In the genomic region with DNA sequence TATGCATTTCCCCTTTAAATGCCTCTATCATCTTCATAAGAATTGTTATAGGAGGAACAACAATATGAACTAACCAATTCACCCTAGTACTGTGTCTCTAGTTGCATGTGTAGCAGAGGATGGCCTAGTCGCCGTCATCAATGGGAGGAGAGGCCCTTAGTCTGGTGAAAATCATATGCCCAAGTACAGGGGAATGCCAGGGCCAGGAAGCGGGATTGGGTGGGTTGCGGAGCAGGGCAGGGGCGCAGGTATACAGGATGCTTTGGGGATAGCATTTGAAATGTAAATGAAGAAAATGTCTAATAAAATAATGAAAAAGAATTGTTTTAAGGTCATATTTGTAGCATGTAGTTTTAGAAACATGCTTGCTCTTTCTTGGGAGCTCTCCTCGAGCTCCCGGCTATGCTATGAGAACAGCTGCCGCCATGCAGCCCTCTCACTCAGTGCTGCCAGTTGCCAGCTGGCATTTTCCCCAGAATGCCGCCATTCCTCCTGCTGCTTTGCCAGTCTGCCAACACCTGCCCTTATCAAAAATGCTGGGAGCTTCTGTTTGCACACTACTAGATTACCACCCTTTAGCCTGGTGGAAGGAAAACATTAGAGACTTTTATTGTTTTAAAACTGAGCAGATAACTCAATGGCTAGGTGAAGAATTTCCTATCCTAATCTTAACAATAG, we compare ENCODE assay signal across 9 mouse cellular contexts.
DNase-seq lines count a peak whose midpoint lies in the region; ATAC-seq and TF ChIP-seq lines count a peak whose summit lies in the region.
"Had no signal": no experiment of that assay in that cellular context is flagged by ENCODE, and none has a peak within 500 bp of the region (broad histone marks: within the 10 kb centered on the region; RNA-seq: fewer than 3 reads in every experiment).

No protein-coding gene starts in this region.

- H3K4me2 ChIP-seq in midbrain, postnatal 0 days (ENCODE audit: low read depth, low read length, poor library complexity, severe bottlenecking) = no peak overlapping the region
- no peak overlapping the region for H3K4me2 ChIP-seq in forebrain, embryonic 16.5 days (ENCODE audit: low read length)

- H3K9me3 ChIP-seq in midbrain, postnatal 0 days (ENCODE audit: low read length) = no peaks in the 10 kb centered on the region
- no peaks in the 10 kb centered on the region for H3K9me3 ChIP-seq in midbrain, embryonic 10.5 days (replicated peaks)
- no peaks in the 10 kb centered on the region for H3K9me3 ChIP-seq in forebrain, embryonic 16.5 days (ENCODE audit: control insufficient read depth, low read length)

- H3K27ac ChIP-seq in midbrain, postnatal 0 days (ENCODE audit: low read depth, low read length) = no peak overlapping the region
- H3K27ac ChIP-seq in midbrain, embryonic 10.5 days (replicated peaks) = no peak overlapping the region
- peak overlapping the region; percentile 53 for H3K27ac ChIP-seq in forebrain, embryonic 16.5 days (ENCODE audit: low read length)

- no peak overlapping the region for H3K9ac ChIP-seq in midbrain, postnatal 0 days (replicated peaks; ENCODE audit: low read length, poor library complexity, severe bottlenecking)
- no peak overlapping the region for H3K9ac ChIP-seq in forebrain, embryonic 16.5 days (replicated peaks; ENCODE audit: low read depth, low read length)

- no peak for TF ChIP-seq CTCF in midbrain, postnatal 0 days (IDR thresholded peaks at IDR 0.05)

- H3K4me1 ChIP-seq in midbrain, postnatal 0 days (ENCODE audit: insufficient read depth, low read length) = no peaks in the 10 kb centered on the region
- H3K4me1 ChIP-seq in midbrain, embryonic 10.5 days = no peaks in the 10 kb centered on the region
- H3K4me1 ChIP-seq in forebrain, embryonic 16.5 days (replicated peaks; ENCODE audit: control insufficient read depth, insufficient read depth, low read length) = 0 out of 2 replicates have a peak, but pooled peaks cover 3% of the 10 kb centered on the region

- H3K4me3 ChIP-seq in midbrain, postnatal 0 days (ENCODE audit: low read depth, low read length) = no peak overlapping the region
- no peak overlapping the region for H3K4me3 ChIP-seq in midbrain, embryonic 10.5 days
- no peak overlapping the region for H3K4me3 ChIP-seq in forebrain, embryonic 16.5 days (replicated peaks; ENCODE audit: low read length)

- no peaks in the 10 kb centered on the region for H3K27me3 ChIP-seq in midbrain, postnatal 0 days (ENCODE audit: insufficient read depth, low read length)
- no peaks in the 10 kb centered on the region for H3K27me3 ChIP-seq in midbrain, embryonic 10.5 days (ENCODE audit: low read depth, poor library complexity, severe bottlenecking)
- no peaks in the 10 kb centered on the region for H3K27me3 ChIP-seq in forebrain, embryonic 16.5 days (replicated peaks; ENCODE audit: control insufficient read depth, insufficient read depth, low read length)

- peak; percentile 79 for DNase-seq in midbrain, postnatal 0 days (ENCODE audit: low spot score)
- no peak for DNase-seq in midbrain, embryonic 10.5 days (ENCODE audit: low spot score)
- peak; percentile 50 for DNase-seq in layer of hippocampus, adult 9-10 months (ENCODE audit: low spot score)
- DNase-seq in right cerebral cortex, postnatal 25 days = peak; percentile 77
- no peak for DNase-seq in gastrocnemius, postnatal 25 days
- no peak for DNase-seq in kidney, postnatal 25 days
- DNase-seq in gastrocnemius, adult 8-10 months (ENCODE audit: low spot score in 2 of 2) = no peak
- DNase-seq: thymus, adult 2 months had no signal

- no peak; the same call in 1 of the 2 replicates for ATAC-seq in midbrain, postnatal 0 days (ENCODE audit: low FRiP score)
- peak; percentile 98 for ATAC-seq in forebrain, embryonic 16.5 days

- no peaks in the 10 kb centered on the region for H3K36me3 ChIP-seq in midbrain, postnatal 0 days (ENCODE audit: insufficient read depth, low read length)
- no peaks in the 10 kb centered on the region for H3K36me3 ChIP-seq in midbrain, embryonic 10.5 days
- no peaks in the 10 kb centered on the region for H3K36me3 ChIP-seq in forebrain, embryonic 16.5 days (ENCODE audit: control insufficient read depth, insufficient read depth)

- 85% methylated on average over 9 of the region's 9 CpGs for WGBS in midbrain, postnatal 0 days
- WGBS in midbrain, embryonic 10.5 days = 95% methylated on average over 9 of the region's 9 CpGs
- 54% methylated on average over 9 of the region's 9 CpGs for WGBS in forebrain, embryonic 16.5 days

Comparison
In these comparisons a context has a peak if more than half of its experiments do, and no peak if none do; other contexts are left out.
1. DNase-seq: peak in midbrain, postnatal 0 days (single experiment), layer of hippocampus, adult 9-10 months (single experiment) and right cerebral cortex, postnatal 25 days (single experiment); none in midbrain, embryonic 10.5 days (single experiment), gastrocnemius, postnatal 25 days (single experiment), kidney, postnatal 25 days (0 of 2) and gastrocnemius, adult 8-10 months (0 of 2).